Mouse (Mus musculus) right cerebral cortex, postnatal 14 days (tissue): ENCODE data around the gene Mst1.
A peak's percentile ranks its signal among the peaks of the same experiment; 100 is the strongest.

ENCODE experiments used
- DNase-seq: peaks from one replicate; pipeline ENCODE4 v3.0.0; 2022

Gene Mst1

DNA sequence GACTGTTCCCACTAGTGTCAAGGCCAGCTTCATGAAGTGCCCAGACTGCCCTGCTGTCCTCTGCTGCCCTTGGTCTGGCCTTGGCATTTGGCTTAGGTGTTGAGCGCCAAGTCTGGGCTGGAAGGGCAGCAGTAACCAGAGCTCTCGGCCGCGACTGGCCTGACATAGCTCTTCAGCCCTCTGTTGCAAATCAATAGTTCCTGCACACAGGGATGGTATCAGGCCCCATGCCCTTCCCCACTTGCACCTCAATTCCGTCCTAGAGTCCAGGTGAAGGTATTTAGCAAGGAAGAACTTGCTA lies 23.0 kb upstream of the Mst1 start:
- no peak for DNase-seq

DNA sequence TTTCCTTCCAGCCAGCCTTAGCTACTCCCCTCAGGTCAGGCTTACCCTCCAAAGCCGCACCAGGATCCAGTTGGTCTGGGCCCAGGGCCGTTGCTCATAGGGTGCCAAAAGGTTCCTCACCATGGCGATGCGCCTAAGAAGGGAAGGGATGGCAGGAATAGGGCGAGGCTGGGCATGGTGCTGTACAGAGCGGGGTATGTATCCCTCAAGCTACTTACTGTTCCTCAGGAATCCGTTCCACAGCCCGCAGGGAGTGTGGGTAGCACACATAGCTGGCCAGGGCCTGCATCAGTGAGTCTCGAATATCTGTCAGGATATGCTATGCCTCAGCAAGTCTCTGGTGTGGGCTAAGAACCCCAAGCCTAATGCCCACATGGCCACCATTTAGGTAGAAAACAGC lies 21.9 kb upstream of the Mst1 start:
- DNase-seq = peak; percentile 4

GRCm38 (mm10) chr9:108062142-108062541 lies 18.1 kb upstream of the Mst1 start:
- DNase-seq = no peak

DNA sequence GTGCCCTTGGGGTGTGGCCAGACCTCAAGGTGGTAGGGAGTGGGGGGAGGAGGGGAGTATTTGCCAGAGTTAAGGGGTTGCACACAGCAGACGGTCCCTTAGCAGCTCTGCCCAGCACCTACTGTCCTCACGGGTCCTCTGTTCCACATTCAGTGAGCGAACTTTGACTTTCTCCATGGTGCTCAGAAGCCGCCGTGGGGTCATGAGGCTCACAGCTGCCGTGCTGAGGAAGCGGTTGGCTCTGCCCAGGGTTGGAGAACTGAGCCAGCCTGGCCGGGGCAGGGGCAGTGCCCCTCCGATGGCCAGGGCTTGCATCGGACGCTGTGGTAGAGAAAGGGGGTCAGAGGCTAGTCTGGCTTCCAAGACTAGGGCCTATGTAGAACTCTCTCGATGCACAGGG lies 16.9 kb upstream of the Mst1 start:
- peak; percentile 2 for DNase-seq

- DNase-seq = peak; percentile 69
These were observed 14.7 kb upstream of the Mst1 start for GRCm38 (mm10) chr9:108065491-108066011.

- no peak for DNase-seq
These were observed 13.0 kb upstream of the Mst1 start for GRCm38 (mm10) chr9:108067199-108067598.

GRCm38 (mm10) chr9:108067900-108068299 lies 12.3 kb upstream of the Mst1 start:
- DNase-seq = peak; percentile 79

DNA sequence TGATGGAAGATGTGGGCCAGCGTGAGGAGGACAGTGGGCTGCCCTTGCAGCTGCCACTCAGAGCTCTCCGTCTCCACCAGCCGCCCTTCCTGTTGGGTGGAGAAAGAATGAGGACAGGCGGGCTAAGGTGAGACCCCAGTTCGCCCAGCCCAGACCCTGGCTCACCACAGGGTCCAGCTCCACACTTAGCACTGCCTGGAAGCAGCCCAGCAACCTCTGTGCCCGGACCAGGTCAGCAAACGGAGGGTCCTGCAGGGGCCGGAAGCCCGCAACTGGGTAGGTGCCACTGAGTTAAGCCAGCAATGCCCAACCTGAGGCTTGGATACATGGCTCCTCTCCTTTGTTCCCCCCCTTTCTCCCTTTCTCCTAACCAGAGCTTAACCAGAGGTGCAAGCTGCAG lies 11.2 kb upstream of the Mst1 start:
- no peak for DNase-seq

GRCm38 (mm10) chr9:108069529-108069928 lies 10.7 kb upstream of the Mst1 start:
- no peak for DNase-seq

- DNase-seq = no peak
These were observed 8.4 kb upstream of the Mst1 start for GRCm38 (mm10) chr9:108071801-108072200.

GRCm38 (mm10) chr9:108072481-108072924 lies 7.7 kb upstream of the Mst1 start:
- no peak for DNase-seq

- no peak for DNase-seq
These were observed 6.9 kb upstream of the Mst1 start for GRCm38 (mm10) chr9:108073141-108073930.

- DNase-seq = no peak
These were observed 2.3 kb downstream of the Mst1 start for GRCm38 (mm10) chr9:108082549-108082948.

GRCm38 (mm10) chr9:108082988-108083431 lies 2.8 kb downstream of the Mst1 start, which contains the start of gene Rnf123:
Gene Rnf123, minus strand, starts transcription at chr9:108083346.
- no peak for DNase-seq

DNA sequence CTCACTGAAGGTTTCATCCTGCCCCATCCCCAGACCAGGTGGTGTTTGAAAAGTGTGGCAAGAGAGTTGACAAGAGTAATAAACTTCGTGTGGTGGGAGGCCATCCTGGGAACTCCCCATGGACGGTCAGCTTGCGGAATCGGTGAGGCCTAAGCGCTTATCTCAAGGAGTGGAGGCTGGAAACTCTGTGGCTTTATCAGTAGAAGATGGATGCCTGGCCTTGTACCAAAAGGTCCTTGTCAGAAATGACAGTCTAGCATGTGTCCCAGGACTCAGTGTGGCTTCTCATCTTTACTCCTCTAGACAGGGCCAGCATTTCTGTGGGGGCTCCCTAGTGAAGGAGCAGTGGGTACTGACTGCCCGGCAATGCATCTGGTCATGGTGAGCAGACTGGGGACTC lies 3.3 kb downstream of the Mst1 start:
- DNase-seq = no peak

DNA sequence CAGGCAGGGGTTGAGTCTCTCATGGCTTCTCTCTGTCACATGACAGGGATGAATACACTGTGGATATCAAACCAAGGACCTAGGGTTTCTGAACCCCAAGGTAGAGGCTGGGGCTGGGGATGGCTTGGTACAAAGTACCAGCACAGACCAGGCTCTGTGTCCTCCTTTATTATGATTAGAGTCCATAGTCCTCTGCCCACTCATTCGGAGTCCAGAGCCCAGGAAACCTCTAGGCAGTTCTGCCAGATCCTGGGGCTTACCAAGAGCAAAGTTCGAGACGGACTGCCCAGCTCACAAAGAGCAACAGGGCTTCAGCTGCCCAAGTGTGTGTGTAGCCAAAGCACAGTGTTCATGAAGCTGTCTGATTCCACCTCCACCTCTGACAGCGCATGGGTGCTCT lies 5.0 kb downstream of the Mst1 start:
- DNase-seq = no peak

DNA sequence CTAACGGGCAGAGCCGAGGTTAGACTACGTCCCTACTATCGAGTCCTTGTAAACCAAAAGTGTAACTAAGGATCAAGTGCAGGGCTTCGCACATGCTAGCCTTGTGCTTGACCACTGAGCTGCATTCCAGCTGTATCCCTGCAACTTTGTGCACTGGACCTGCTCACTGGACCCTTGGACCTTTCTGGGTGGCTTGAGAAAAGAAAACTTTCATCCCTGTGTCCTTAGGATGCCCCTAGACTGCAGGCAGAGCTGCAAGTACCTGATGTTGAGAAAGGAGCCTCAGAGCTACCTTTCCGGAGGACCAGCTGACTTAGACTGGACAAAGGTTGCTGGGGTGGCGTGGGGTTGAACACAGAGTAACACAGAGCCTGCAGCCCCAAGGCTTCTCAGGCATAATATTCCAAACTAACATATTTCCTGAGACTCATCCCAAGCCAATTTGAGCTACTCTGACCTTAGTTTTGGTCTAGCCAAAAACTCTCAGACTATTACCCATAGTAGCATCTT lies 10.4 kb downstream of the Mst1 start:
- DNase-seq = no peak

GRCm38 (mm10) chr9:108093586-108093985 lies 13.3 kb downstream of the Mst1 start:
- no peak for DNase-seq

DNA sequence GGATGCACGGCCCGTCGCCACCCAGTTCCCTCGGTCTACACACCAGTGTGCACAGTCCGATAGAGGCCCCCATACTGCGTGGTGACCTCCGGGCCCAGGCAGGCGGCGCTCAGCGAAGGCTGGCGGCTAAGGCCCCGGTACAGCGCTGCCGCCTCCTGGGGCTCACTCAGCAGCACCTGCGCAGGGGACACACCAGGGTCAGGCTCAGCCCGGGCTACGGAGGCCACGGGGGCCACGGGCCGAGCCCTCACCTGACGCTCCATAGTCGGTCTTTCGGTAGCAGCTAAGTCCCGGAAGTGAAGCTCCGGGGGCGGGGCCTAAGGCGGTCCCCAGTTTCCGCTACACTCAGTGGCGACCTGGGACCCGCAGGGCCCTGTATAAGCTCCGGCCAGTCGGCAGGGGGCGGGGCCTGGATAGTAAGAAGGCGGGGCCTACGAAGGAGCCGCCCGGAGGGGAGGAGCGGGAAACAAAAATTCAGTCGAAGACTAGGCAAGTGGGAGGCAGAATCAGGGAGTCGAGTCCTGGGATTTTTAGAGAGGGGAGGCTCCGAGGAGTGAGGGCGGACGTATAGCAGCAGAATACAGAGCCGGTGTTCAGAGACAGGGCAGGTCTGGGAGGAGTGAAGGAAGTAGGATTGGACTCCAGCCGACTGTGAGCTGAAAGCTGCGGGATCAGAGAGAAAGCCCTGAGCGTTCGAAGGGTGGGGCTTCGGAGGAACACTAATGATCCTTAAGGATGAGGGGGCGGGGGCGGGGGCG lies 14.1 kb downstream of the Mst1 start, which contains the start of gene Apeh:
Gene Apeh (minus strand): TSS at position 423 of the 758 bp plus-strand sequence.
- DNase-seq = peak; percentile 88

DNA sequence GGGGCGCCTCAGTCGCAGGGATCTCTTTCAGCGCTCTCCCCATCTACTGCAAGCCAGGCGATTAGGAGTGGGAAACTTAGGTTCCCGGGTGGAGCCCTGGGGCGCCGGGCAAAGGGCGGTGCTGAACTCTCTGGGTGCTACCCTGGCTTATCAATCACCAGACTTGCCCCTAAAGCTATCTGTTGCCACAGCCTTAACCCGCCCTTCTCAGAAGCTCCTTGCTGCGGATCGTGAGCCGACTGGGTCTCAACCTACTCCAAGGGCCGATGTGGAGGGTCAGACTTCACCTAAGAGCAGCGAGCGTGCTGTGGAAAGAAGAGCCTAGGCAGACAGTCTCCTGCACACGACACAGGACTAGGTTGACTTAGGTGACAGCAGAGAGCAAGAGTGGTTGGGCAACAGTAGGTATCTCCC lies 14.8 kb downstream of the Mst1 start:
- DNase-seq = no peak

DNA sequence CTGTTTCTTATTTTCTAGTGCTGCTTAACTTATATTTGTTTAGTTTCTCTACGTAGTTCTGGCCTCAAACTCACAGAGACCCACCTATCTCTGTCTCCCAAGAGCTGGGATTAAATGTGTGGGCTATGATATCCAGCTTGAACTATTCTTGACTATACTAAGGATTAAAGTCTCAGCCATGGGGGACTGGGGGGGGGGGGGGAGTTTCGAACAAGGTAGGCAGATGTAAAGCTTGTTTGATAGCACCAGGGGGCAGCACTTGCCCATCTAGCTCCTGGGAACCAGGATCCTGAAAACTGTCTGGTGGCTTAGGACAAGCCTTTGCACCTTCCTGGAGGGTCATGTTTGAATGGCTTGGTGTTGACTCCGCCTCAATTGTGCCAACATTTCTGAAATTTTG lies 15.3 kb downstream of the Mst1 start:
- DNase-seq = no peak

- DNase-seq = no peak
These were observed 15.9 kb downstream of the Mst1 start for GRCm38 (mm10) chr9:108095949-108096712.

DNA sequence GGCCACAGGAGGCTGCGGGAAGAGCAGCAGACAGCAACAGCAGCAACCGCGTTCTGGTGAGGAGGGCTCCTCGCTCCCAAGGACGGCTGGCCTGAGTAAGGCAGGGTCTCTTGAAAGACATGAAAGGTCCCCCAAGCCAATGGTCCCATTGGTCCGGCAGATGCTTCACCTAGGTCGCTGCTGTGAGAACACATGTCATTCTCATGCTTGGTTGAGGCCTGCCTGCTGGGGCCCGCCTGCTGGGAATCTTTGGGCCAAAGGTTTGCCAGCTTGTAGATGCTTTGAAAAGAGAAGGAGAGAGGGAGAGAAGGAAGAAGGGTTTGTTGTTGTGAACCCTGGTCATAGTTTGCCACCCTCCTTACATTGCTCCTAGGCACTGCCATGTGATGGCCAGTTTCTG lies 19.4 kb downstream of the Mst1 start:
- no peak for DNase-seq
